Mouse (Mus musculus): ENCODE measurements around the gene Ccne1. TPM values are rescaled to one million over a fixed set of nuclear protein-coding genes. Genes with fewer than 3 reads are reported as not detected.
"Not testable (repeated sequence)": the region's sequence is repeated elsewhere in the genome, so short reads cannot be mapped to it uniquely, and the experiment has no call there.

Ccne1 gene
- polyA plus RNA-seq, 1 experiment from 2014 or later, result 72.6 TPM

GRCm38 (mm10) chr7:38131186-38131585 is 23.9 kb upstream of the Ccne1 start:
- Histone ChIP-seq H3K4me3 (ENCODE audit: low read depth, low read length) (no peak overlapping the region), H3K9me3 (ENCODE audit: control insufficient read depth, low read length) (no peaks in the 10 kb centered on the region), H3K36me3 (ENCODE audit: control insufficient read depth, insufficient read depth, low read length) (no peaks in the 10 kb centered on the region), H3K27ac (ENCODE audit: low read depth) (no peak overlapping the region), H3K4me2 (ENCODE audit: low read length) (no peak overlapping the region), H3K9ac (ENCODE audit: low read length) (no peak overlapping the region), H3K4me1 (replicated peaks; ENCODE audit: control insufficient read depth, insufficient read depth, low read length) (peaks cover 7% of the 10 kb centered on the region; the same call in 1 of the 2 replicates), H3K27me3 (replicated peaks; ENCODE audit: control insufficient read depth, insufficient read depth, low read length) (no peaks in the 10 kb centered on the region)
- ATAC-seq (replicated peaks; ENCODE audit: low FRiP score, low TSS enrichment, low read depth), result peak; percentile 64
- 27% methylated on average over 5 of the region's 5 CpGs for WGBS
- DNase-seq (ENCODE audit: low spot score), result peak; percentile 72

DNA sequence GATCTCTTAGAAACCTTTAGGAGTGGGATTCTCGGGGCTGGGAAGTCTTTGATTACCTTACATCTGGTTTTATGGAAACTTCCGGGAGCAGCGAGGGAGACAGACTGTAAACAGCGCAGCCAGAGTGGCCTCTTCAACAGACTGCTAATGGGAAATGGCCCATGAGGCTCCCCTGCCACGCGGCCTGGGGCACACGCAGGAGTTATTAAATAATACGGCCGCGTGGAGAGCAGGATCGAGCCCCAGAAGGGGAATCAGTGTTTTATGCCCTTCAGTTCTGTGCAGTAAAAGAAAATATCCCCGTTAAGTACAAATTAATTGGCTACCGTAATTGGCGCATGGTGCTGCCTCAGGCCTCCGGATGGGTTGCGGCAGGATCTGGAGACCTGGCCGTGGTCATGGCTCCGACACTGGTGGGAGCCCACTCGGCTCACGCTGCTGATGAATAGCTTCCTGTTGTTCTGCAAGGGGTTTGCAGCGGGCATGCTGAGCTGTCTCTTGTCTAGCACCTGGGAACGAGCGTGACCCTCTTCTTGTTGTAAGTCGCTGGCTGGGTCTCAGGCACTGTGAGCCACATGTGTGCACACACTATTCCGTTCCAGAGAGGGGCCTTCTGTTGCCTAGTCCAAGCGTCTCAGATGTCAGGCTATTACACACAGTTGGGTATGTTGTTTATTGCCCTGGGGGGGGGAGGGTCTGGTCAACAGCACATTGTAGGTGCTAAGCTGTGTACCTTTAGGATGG is 22.8 kb upstream of the Ccne1 start:
- WGBS, result 54% methylated on average over 26 of the region's 26 CpGs
- Histone ChIP-seq H3K4me2 (ENCODE audit: low read length) (no peak overlapping the region), H3K4me3 (ENCODE audit: low read depth, low read length) (no peak overlapping the region), H3K9me3 (ENCODE audit: control insufficient read depth, low read length) (no peaks in the 10 kb centered on the region), H3K9ac (ENCODE audit: low read length) (no peak overlapping the region), H3K27me3 (replicated peaks; ENCODE audit: control insufficient read depth, insufficient read depth, low read length) (no peaks in the 10 kb centered on the region), H3K27ac (ENCODE audit: low read depth) (no peak overlapping the region), H3K36me3 (ENCODE audit: control insufficient read depth, insufficient read depth, low read length) (no peaks in the 10 kb centered on the region), H3K4me1 (replicated peaks; ENCODE audit: control insufficient read depth, insufficient read depth, low read length) (peaks cover 7% of the 10 kb centered on the region; the same call in 1 of the 2 replicates)
- ATAC-seq (replicated peaks; ENCODE audit: low FRiP score, low TSS enrichment, low read depth) (no peak), DNase-seq (ENCODE audit: low spot score) (no peak)

GRCm38 (mm10) chr7:38129491-38129890 is 22.2 kb upstream of the Ccne1 start:
- Histone ChIP-seq H3K4me3 (ENCODE audit: low read depth, low read length) (no peak overlapping the region), H3K27me3 (replicated peaks; ENCODE audit: control insufficient read depth, insufficient read depth, low read length) (no peaks in the 10 kb centered on the region), H3K4me1 (replicated peaks; ENCODE audit: control insufficient read depth, insufficient read depth, low read length) (peaks cover 7% of the 10 kb centered on the region; the same call in 1 of the 2 replicates), H3K4me2 (ENCODE audit: low read length) (no peak overlapping the region), H3K9ac (ENCODE audit: low read length) (no peak overlapping the region), H3K9me3 (ENCODE audit: control insufficient read depth, low read length) (no peaks in the 10 kb centered on the region), H3K36me3 (ENCODE audit: control insufficient read depth, insufficient read depth, low read length) (no peaks in the 10 kb centered on the region), H3K27ac (ENCODE audit: low read depth) (no peak overlapping the region)
- WGBS, result 82% methylated on average over 6 of the region's 6 CpGs
- no peak for DNase-seq (ENCODE audit: low spot score)
- ATAC-seq (replicated peaks; ENCODE audit: low FRiP score, low TSS enrichment, low read depth), result no peak

DNA sequence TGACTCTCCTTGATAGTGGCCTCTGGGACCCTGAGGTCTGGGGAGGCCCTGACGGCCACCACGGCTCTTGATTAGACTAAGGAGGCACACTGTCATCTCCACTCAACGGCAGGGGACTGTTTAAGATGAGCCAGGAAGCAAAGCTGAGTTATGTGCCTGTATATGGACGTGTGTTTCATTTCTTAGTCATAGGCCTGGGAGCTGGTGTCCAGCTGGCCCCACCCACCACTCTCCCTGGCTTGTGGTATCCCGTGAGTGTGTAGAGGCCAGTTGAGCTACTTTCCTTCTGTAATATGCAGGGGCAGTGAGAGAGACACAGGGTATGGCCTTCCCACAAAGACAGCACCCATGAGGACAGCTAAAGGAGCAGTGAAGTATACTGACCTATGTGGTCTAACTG is 20.9 kb upstream of the Ccne1 start:
- H3K9me3 ChIP-seq (ENCODE audit: control insufficient read depth, low read length); H3K27me3 ChIP-seq (replicated peaks; ENCODE audit: control insufficient read depth, insufficient read depth, low read length); H3K4me3 ChIP-seq (ENCODE audit: low read depth, low read length); H3K4me2 ChIP-seq (ENCODE audit: low read length); H3K9ac ChIP-seq (ENCODE audit: low read length); ATAC-seq (replicated peaks; ENCODE audit: low FRiP score, low TSS enrichment, low read depth); H3K4me1 ChIP-seq (replicated peaks; ENCODE audit: control insufficient read depth, insufficient read depth, low read length); DNase-seq (ENCODE audit: low spot score); H3K36me3 ChIP-seq (ENCODE audit: control insufficient read depth, insufficient read depth, low read length); H3K27ac ChIP-seq (ENCODE audit: low read depth): not testable (repeated sequence)
- WGBS, result 54% methylated on average over 5 of the region's 5 CpGs

DNA sequence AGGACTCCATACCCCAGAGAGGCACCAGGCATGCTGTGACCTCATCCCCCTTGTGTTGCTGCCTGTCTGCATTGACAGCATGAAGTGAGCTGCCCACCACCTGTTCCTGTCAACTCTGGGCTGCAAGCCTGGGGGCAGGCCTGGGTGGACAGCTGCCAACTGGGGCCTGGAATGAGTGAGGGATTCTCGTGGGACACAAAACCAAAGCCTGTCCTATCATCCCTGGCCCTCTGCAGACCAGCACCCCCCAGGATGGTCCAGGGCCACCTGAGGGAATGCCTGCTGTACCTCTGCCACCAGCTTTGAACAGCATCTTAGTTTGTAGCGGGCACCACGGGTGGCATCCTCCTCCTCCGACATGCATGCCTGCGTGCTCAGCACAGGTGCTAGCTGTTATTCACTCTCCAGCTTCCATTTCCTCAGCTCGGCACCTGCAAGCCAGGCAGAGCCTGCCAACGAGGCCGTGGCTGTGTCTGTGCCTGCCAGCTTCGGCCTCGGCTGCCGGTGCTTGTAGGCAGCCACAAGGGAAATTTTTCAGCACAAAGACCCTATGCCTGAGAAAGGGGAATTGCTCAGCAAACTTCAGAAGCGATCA is 18.3 kb upstream of the Ccne1 start:
- no peak for ATAC-seq (replicated peaks; ENCODE audit: low FRiP score, low TSS enrichment, low read depth)
- H3K9me3 ChIP-seq (ENCODE audit: control insufficient read depth, low read length), result no peaks in the 10 kb centered on the region

GRCm38 (mm10) chr7:38124164-38124563 is 16.8 kb upstream of the Ccne1 start:
- not testable (repeated sequence) for H3K27me3 ChIP-seq (replicated peaks; ENCODE audit: control insufficient read depth, insufficient read depth, low read length); H3K4me3 ChIP-seq (ENCODE audit: low read depth, low read length); H3K9me3 ChIP-seq (ENCODE audit: control insufficient read depth, low read length); DNase-seq (ENCODE audit: low spot score); H3K4me2 ChIP-seq (ENCODE audit: low read length); H3K27ac ChIP-seq (ENCODE audit: low read depth); H3K4me1 ChIP-seq (replicated peaks; ENCODE audit: control insufficient read depth, insufficient read depth, low read length); H3K9ac ChIP-seq (ENCODE audit: low read length); H3K36me3 ChIP-seq (ENCODE audit: control insufficient read depth, insufficient read depth, low read length); ATAC-seq (replicated peaks; ENCODE audit: low FRiP score, low TSS enrichment, low read depth)
- 75% methylated on average over 2 of the region's 2 CpGs for WGBS

More for the DNA sequence above, 18.3 kb upstream of the Ccne1 start:
- Histone ChIP-seq H3K4me1 (replicated peaks; ENCODE audit: control insufficient read depth, insufficient read depth, low read length) (peaks cover 7% of the 10 kb centered on the region; the same call in 1 of the 2 replicates), H3K4me3 (ENCODE audit: low read depth, low read length) (no peak overlapping the region), H3K9ac (ENCODE audit: low read length) (no peak overlapping the region), H3K36me3 (ENCODE audit: control insufficient read depth, insufficient read depth, low read length) (no peaks in the 10 kb centered on the region), H3K27me3 (replicated peaks; ENCODE audit: control insufficient read depth, insufficient read depth, low read length) (no peaks in the 10 kb centered on the region), H3K4me2 (ENCODE audit: low read length) (no peak overlapping the region), H3K27ac (ENCODE audit: low read depth) (no peak overlapping the region)
- DNase-seq (ENCODE audit: low spot score), result no peak
- WGBS, result 85% methylated on average over 12 of the region's 12 CpGs

- 13% methylated on average over 1 of the region's 1 CpGs for WGBS
Observed at GRCm38 (mm10) chr7:38118594-38118993, 11.3 kb upstream of the Ccne1 start.

DNA sequence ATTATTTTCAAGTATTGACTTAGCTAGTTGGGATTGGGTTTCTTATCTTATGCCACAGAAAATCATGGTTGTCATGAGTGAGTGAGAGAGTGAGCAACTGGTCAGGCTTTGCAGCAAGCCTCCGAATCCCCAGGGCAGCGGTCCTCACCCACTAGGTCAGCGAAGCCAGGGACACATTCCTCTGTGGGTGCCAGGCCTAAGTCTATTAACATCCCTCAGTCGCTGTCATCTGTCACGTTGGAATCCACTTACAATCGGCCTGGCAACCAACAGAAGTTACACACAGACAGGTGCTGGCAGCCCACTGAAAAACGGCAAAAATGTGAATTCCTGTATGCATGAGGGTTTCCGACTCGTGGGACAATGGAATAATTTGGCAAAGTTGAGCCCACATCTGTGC is 5.1 kb upstream of the Ccne1 start:
- DNase-seq (ENCODE audit: low spot score) (no peak), ATAC-seq (replicated peaks; ENCODE audit: low FRiP score, low TSS enrichment, low read depth) (no peak)
- no peak overlapping the region for H3K9ac ChIP-seq (ENCODE audit: low read length)
- H3K36me3 ChIP-seq (ENCODE audit: control insufficient read depth, insufficient read depth, low read length), result no peaks in the 10 kb centered on the region
- 80% methylated on average over 9 of the region's 9 CpGs for WGBS
- H3K4me3 ChIP-seq (ENCODE audit: low read depth, low read length), result no peak overlapping the region
- peaks cover 24% of the 10 kb centered on the region for H3K4me1 ChIP-seq (replicated peaks; ENCODE audit: control insufficient read depth, insufficient read depth, low read length)
- no peaks in the 10 kb centered on the region for H3K9me3 ChIP-seq (ENCODE audit: control insufficient read depth, low read length)
- H3K4me2 ChIP-seq (ENCODE audit: low read length), result no peak overlapping the region
- H3K27ac ChIP-seq (ENCODE audit: low read depth), result peak overlapping the region; percentile 55
- H3K27me3 ChIP-seq (replicated peaks; ENCODE audit: control insufficient read depth, insufficient read depth, low read length), result no peaks in the 10 kb centered on the region

More at GRCm38 (mm10) chr7:38118594-38118993, 11.3 kb upstream of the Ccne1 start:
- H3K27me3 ChIP-seq (replicated peaks; ENCODE audit: control insufficient read depth, insufficient read depth, low read length), result no peaks in the 10 kb centered on the region
- no peaks in the 10 kb centered on the region for H3K36me3 ChIP-seq (ENCODE audit: control insufficient read depth, insufficient read depth, low read length)
- no peak overlapping the region for H3K9ac ChIP-seq (ENCODE audit: low read length)
- H3K27ac ChIP-seq (ENCODE audit: low read depth), result no peak overlapping the region
- no peaks in the 10 kb centered on the region for H3K4me1 ChIP-seq (replicated peaks; ENCODE audit: control insufficient read depth, insufficient read depth, low read length)
- H3K4me3 ChIP-seq (ENCODE audit: low read depth, low read length), result no peak overlapping the region
- H3K9me3 ChIP-seq (ENCODE audit: control insufficient read depth, low read length), result no peaks in the 10 kb centered on the region
- ATAC-seq (replicated peaks; ENCODE audit: low FRiP score, low TSS enrichment, low read depth) (no peak), DNase-seq (ENCODE audit: low spot score) (no peak)
- H3K4me2 ChIP-seq (ENCODE audit: low read length), result no peak overlapping the region
